Mouse (Mus musculus) intestine, embryonic 16.5 days (tissue): ENCODE data around the gene Rapgef2. TPM values are rescaled to one million over a fixed set of nuclear protein-coding genes. Genes with fewer than 3 reads are reported as not detected.
"Not testable (repeated sequence)": the region's sequence is repeated elsewhere in the genome, so short reads cannot be mapped to it uniquely, and the experiment has no call there.

ENCODE experiments used
- ATAC-seq: fragments of 200-750 bp; cut with Nextera tagmentation; 2 replicates; pipeline ENCODE4 v1.8.0; 2017; ENCODE audit warnings: moderate TSS enrichment, moderate library complexity
- H3K27ac ChIP-seq: fragments of 300-500 bp; sonication (generic); 2 replicates; pipeline ENCODE4 v1.5.1; 2014; ENCODE audit warnings: mild to moderate bottlenecking, low read length
- H3K27me3 ChIP-seq: fragments of 300-500 bp; sonication (generic); replicated peaks from 2 replicates; pipeline ENCODE4 v1.6.1; 2014; ENCODE audit warnings: low read length, control low read depth, mixed read lengths; ENCODE audit not compliant: control insufficient read depth, insufficient read depth
- H3K36me3 ChIP-seq: fragments of 300-500 bp; sonication (generic); 2 replicates; pipeline ENCODE4 v1.6.1; 2014; ENCODE audit warnings: low read length, control low read depth; ENCODE audit not compliant: control insufficient read depth, insufficient read depth
- H3K4me1 ChIP-seq: fragments of 300-500 bp; sonication (generic); 2 replicates; pipeline ENCODE4 v1.6.1; 2014; ENCODE audit warnings: low read length, control low read depth, mixed read lengths; ENCODE audit not compliant: control insufficient read depth, insufficient read depth
- H3K4me2 ChIP-seq: fragments of 300-500 bp; sonication (generic); 2 replicates; pipeline ENCODE4 v1.6.1; 2014; ENCODE audit warnings: low read depth, low read length, control low read depth
- H3K4me3 ChIP-seq: fragments of 300-500 bp; sonication (generic); 2 replicates; pipeline ENCODE4 v1.5.1; 2014; ENCODE audit warnings: mild to moderate bottlenecking, low read length
- H3K9ac ChIP-seq: fragments of 300-500 bp; sonication (generic); 2 replicates; pipeline ENCODE4 v1.6.1; 2014; ENCODE audit warnings: low read depth, low read length
- H3K9me3 ChIP-seq: fragments of 300-500 bp; sonication (generic); 2 replicates; pipeline ENCODE4 v1.6.1; 2016; ENCODE audit warnings: low read length, control low read depth; ENCODE audit not compliant: control insufficient read depth
- WGBS: fragments of 180-500 bp; shearing (Covaris S2); extraction: QIAGEN DNeasy Blood & Tissue Kit; methylation state at CpG from one replicate; pipeline ENCODE4 v1.1.7; 2014; 5-methylcytosine and 5-hydroxymethylcytosine counted together
- polyA plus RNA-seq: library from polyadenylated mRNA; unstranded; fragments of >200 nt; fragmentation: Nextera tagmentation; extraction: Ambion mirVana; gene quantifications from 2 replicates; pipeline ENCODE4 v1.2.1, GENCODE M21; 2015

Rapgef2 gene
- polyA plus RNA-seq, 1 experiment from 2014 or later: 2.2 TPM

DNA sequence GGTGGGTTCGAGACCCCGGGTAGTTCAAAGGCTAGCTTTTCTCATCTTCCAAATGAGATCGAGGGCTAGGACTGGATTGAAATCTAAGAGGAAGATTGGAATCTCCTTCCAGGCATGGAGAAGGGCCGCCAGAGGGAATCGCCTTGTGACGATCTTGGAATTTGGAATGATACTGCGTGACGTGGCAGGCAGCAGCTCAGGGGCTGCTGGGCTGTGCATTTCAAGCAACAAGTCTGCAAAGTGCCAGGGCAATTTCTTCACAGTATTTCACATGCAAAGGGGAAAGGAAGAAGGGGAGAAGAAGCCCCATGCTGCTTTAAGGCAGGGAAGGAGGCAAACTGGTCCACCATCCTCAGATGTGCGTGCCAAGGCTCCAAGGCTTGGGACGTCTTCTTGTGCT, 222.2 kb downstream of the Rapgef2 start:
- Histone ChIP-seq H3K9me3 (no peaks in the 10 kb centered on the region), H3K4me3 (no peak overlapping the region), H3K4me2 (no peak overlapping the region), H3K27me3 (no peaks in the 10 kb centered on the region), H3K36me3 (peaks cover 3% of the 10 kb centered on the region; the same call in 1 of the 2 replicates), H3K27ac (no peak overlapping the region), H3K9ac (no peak overlapping the region), H3K4me1 (no peaks in the 10 kb centered on the region)
- ATAC-seq: no peak
- WGBS: 93% methylated on average over 10 of the region's 10 CpGs

DNA sequence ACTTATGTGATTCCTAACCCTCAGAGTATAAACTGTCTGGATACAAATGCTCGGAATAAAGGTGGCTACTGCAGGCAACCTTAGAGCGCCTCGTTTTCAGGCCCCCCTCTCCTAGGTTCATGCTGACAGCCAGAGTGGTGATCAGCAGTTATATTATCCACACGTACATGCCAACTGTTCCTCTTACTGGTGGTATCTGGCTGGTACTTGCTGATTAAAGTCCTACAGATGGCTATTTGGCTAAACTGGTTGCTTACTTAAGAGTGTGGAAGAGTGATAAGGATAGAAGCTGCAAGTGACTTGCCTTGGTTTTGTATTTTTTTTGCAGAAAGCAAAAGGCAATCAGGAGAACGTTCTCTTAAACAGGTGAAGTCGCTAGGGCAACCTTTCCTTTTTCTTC, 224.9 kb downstream of the Rapgef2 start:
- ATAC-seq: no peak
- WGBS: 83% methylated on average over 6 of the region's 6 CpGs

DNA sequence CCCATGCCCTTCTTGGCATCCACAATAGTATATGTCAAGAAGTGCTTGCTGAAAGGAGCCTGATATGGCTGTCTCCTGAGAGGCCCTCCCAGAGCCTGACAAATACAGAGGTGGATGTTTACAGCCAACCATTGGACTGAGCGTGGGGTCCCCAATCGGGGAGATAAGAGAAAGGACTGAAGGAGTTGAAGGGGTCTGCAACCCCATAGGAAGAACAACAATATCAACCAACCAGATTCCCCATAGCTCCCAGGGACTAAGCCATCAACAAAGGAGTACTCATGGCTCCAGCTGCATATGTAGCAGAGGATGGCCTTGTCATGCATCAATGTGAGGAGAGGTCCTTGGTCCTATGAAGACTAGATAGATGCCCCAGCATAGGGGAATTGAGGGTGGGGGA, 227.8 kb downstream of the Rapgef2 start:
- H3K4me1 ChIP-seq, H3K27ac ChIP-seq, H3K4me2 ChIP-seq, H3K4me3 ChIP-seq, H3K9me3 ChIP-seq, ATAC-seq, H3K27me3 ChIP-seq, H3K9ac ChIP-seq, H3K36me3 ChIP-seq: not testable (repeated sequence)
- 92% methylated on average over 2 of the region's 2 CpGs for WGBS

More for the DNA sequence above, 224.9 kb downstream of the Rapgef2 start:
- no peaks in the 10 kb centered on the region for H3K4me1 ChIP-seq
- H3K36me3 ChIP-seq: no peaks in the 10 kb centered on the region; the same call in 1 of the 2 replicates
- no peak overlapping the region for H3K4me3 ChIP-seq
- H3K9ac ChIP-seq: no peak overlapping the region
- H3K9me3 ChIP-seq: no peaks in the 10 kb centered on the region
- H3K27ac ChIP-seq: no peak overlapping the region
- no peaks in the 10 kb centered on the region for H3K27me3 ChIP-seq
- no peak overlapping the region for H3K4me2 ChIP-seq

DNA sequence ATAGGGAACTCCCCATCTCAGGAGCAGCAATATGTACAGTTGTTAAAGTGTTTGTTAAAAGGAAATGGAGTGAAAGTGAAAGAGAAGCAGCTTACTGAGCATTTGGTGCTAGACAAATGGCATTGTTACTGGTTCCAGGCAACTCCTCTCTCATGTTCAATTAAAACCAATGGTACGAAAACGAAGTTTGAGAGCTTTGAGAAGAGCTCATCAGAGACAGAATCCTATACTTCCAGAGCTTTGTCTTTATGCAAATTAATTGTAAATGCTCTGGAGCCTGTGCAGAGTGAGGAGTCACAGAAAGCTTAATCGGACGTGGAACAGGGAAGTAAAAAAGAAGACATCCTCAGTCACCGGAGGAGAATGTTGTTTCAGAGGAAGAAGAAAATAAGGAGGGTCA, 241.1 kb downstream of the Rapgef2 start:
- no peak overlapping the region for H3K27ac ChIP-seq
- H3K9me3 ChIP-seq: no peaks in the 10 kb centered on the region
- no peaks in the 10 kb centered on the region for H3K4me1 ChIP-seq
- WGBS: 69% methylated on average over 5 of the region's 5 CpGs
- H3K9ac ChIP-seq: no peak overlapping the region
- no peak for ATAC-seq
- H3K27me3 ChIP-seq: no peaks in the 10 kb centered on the region
- no peak overlapping the region for H3K4me2 ChIP-seq
- H3K36me3 ChIP-seq: no peaks in the 10 kb centered on the region
- H3K4me3 ChIP-seq: no peak overlapping the region

DNA sequence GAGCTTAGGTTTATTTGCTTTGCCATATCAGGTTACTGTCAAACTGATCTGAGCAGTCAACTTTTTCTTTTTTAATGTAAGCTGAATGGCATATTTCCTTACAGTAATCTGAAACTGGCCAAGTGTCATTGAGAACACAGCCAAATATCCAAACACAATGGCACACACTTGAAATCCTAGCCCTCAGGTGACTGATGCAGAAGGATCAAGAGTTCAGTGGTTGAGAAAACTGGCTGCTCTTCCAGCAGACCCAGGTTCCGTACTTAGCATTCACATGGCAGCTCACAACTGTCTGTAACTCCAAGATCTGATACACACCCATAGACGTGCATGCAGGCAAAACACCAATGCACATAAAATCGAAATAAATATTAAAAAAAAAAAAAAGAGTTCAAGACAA, 243.3 kb downstream of the Rapgef2 start:
- ATAC-seq: no peak
- Histone ChIP-seq H3K4me2 (no peak overlapping the region), H3K36me3 (no peaks in the 10 kb centered on the region), H3K27me3 (no peaks in the 10 kb centered on the region), H3K9me3 (no peaks in the 10 kb centered on the region), H3K27ac (no peak overlapping the region), H3K4me1 (no peaks in the 10 kb centered on the region), H3K4me3 (no peak overlapping the region), H3K9ac (no peak overlapping the region)
- 69% methylated on average over 3 of the region's 3 CpGs for WGBS

DNA sequence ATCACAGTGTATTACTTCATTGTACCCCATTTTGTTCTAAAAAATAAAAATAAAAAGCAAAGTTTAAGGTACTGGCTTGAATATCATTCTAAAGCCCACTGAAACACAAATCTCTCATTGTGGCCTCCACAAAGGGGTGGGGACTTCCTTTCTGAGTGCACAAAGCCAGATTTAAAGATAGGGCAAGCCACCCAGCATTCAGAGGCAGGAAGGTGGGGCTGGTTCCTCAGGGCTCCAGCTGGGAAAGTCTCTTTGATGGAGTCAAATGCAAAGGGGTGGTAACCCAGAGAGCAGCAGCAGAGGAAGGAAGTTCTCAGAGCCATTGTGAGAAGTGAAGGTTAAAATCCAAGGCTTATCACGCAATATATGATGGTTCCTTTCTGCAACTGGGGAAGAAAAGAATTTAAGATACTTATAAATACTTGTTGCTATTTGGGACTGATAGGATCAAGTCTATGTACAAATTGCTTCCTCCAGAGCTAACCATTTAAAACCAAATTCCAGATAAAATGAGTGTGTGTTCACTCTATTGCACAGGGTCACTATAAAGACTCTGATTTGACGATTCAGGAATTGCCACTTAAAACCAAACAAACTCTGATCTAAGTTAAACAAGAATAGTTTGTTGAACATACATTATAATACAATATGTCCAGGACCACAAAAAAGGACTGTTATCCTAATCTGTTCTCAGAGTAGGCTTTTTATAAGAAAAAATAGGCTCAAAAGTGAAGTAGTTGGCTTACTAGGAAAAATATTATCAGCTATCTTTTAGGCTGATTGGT, 246.5 kb downstream of the Rapgef2 start:
- Histone ChIP-seq H3K27me3 (no peaks in the 10 kb centered on the region), H3K4me2 (no peak overlapping the region), H3K27ac (no peak overlapping the region), H3K36me3 (no peaks in the 10 kb centered on the region), H3K9ac (no peak overlapping the region), H3K9me3 (no peaks in the 10 kb centered on the region), H3K4me1 (no peaks in the 10 kb centered on the region), H3K4me3 (no peak overlapping the region)
- 51% methylated on average over 2 of the region's 2 CpGs for WGBS
- no peak for ATAC-seq

DNA sequence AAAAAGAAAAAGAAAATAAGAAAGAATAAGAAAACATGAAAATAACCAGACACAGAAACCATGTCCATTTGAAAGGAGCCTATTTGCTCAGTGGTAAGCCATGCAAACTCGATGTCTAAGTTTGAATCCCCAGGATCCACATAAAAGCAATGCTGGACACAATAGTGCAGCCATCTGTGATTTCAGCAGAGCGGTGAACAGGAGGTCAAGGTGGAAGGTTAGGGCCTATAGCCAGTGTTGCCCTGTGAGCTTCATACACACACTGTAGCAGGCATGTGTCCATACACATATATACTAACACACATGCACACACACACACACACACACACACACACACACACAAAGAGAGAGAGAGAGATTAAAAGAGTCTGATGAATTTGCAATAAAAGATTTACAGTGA, 247.3 kb downstream of the Rapgef2 start:
- H3K36me3 ChIP-seq: no peaks in the 10 kb centered on the region
- ATAC-seq: no peak
- H3K9ac ChIP-seq: no peak overlapping the region
- no peaks in the 10 kb centered on the region for H3K9me3 ChIP-seq
- 72% methylated on average over 2 of the region's 2 CpGs for WGBS
- H3K4me2 ChIP-seq: no peak overlapping the region
- H3K27me3 ChIP-seq: no peaks in the 10 kb centered on the region
- H3K27ac ChIP-seq: no peak overlapping the region
- no peaks in the 10 kb centered on the region for H3K4me1 ChIP-seq
- no peak overlapping the region for H3K4me3 ChIP-seq

DNA sequence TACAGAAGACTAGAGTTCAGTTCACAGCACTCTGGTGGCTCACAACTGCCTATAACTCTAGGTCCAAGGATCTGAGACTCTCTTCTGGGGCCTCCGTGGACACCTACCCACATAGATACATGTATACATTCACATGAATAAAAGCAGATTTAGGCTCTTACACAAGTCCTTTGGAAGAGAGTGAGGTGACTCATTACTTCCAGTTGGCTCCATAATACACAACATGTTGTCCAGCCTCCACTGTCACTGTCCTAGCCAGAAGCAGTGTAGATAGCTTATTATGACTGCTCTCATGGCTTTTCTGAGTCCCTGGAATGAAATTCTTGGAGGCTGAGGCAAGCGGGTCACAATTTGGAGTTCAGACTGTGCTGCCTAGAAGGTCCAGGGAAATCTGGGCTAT, 251.9 kb downstream of the Rapgef2 start:
- no peak for ATAC-seq
- no peaks in the 10 kb centered on the region for H3K4me1 ChIP-seq
- no peaks in the 10 kb centered on the region for H3K9me3 ChIP-seq
- no peaks in the 10 kb centered on the region for H3K36me3 ChIP-seq
- H3K27me3 ChIP-seq: no peaks in the 10 kb centered on the region
- H3K4me3 ChIP-seq: no peak overlapping the region
- no peak overlapping the region for H3K9ac ChIP-seq
- WGBS: 92% methylated on average over 2 of the region's 2 CpGs
- no peak overlapping the region for H3K27ac ChIP-seq
- no peak overlapping the region for H3K4me2 ChIP-seq

DNA sequence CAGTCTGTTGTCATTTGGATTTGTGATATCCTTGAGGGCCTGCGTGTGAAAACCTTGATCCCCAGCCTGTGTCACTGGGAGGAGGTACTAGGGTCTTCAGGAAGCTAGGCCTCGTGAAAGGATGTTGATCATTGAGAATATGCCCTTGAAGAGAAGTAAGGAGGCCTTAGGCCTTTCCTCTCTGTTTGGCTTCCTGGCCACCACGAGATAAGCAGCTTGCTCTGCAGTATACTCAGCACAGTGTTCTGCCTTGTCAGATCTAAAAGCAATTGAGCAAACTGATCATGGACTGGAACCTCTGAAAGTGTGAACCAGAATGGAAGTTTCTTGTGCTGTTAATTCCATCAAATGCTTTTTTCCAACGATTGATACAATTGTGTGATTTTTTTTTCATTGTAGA, 255.5 kb downstream of the Rapgef2 start:
- no peak for ATAC-seq
- Histone ChIP-seq H3K4me3 (no peak overlapping the region), H3K9me3 (no peaks in the 10 kb centered on the region), H3K4me1 (no peaks in the 10 kb centered on the region), H3K4me2 (no peak overlapping the region), H3K36me3 (no peaks in the 10 kb centered on the region), H3K27me3 (no peaks in the 10 kb centered on the region), H3K27ac (no peak overlapping the region), H3K9ac (no peak overlapping the region)
- 76% methylated on average over 4 of the region's 4 CpGs for WGBS
